Mouse (Mus musculus) CH12.LX (cell line): ENCODE data around the gene Abcd3. TPM values are rescaled to one million over a fixed set of nuclear protein-coding genes. Genes with fewer than 3 reads are reported as not detected.

Source experiments
- DNase-seq: peaks from one replicate; pipeline ENCODE4 v3.0.0-alpha.2; 2013; ENCODE audit errors: extremely low read depth
- H3K27ac ChIP-seq: 2 replicates; pipeline ENCODE4 v1.5.1; 2012; ENCODE audit warnings: low read depth, mild to moderate bottlenecking, control low read depth, moderate library complexity; ENCODE audit not compliant: insufficient read depth
- H3K27me3 ChIP-seq: replicated peaks from 2 replicates; pipeline ENCODE3; 2012; ENCODE audit warnings: inconsistent platforms
- H3K36me3 ChIP-seq, 2 experiments: replicated peaks in 1 of 2; 2 replicates each; pipeline versions ENCODE3 to v1.6.1; 2012; ENCODE audit warnings: inconsistent platforms in 1 of 2, low read length in 1 of 2, mild to moderate bottlenecking in 1 of 2, mixed read lengths in 1 of 2, moderate library complexity in 1 of 2; ENCODE audit not compliant: control insufficient read depth in 1 of 2, insufficient read depth in 1 of 2
- H3K4me1 ChIP-seq, 2 experiments: 2 replicates each; pipeline ENCODE4 v1.6.1; 2012; ENCODE audit warnings: inconsistent platforms in 1 of 2, moderate library complexity in 1 of 2; ENCODE audit not compliant: insufficient read depth in 2 of 2, control insufficient read depth in 1 of 2
- H3K4me2 ChIP-seq: 2 replicates; pipeline ENCODE4 v1.6.1; 2012; ENCODE audit warnings: low read depth, mild to moderate bottlenecking, control low read depth; ENCODE audit not compliant: poor library complexity, insufficient read depth, severe bottlenecking
- H3K4me3 ChIP-seq, 3 experiments: fragments of 150-350 bp in 1 of 3; sonication (generic) in 1 of 3; replicated peaks in 1 of 3; 2 replicates each; pipeline versions ENCODE3 to v1.5.1; 2011 to 2012; ENCODE audit warnings: low read depth in 2 of 3, low read length in 2 of 3, mild to moderate bottlenecking in 2 of 3, moderate library complexity in 2 of 3, control low read depth in 1 of 3, improper control_type of control experiment in 1 of 3, inconsistent platforms in 1 of 3, mixed read lengths in 1 of 3; ENCODE audit not compliant: poor library complexity in 1 of 3
- H3K79me2 ChIP-seq: replicated peaks from 2 replicates; pipeline ENCODE4 v1.6.1; 2012; ENCODE audit warnings: mild to moderate bottlenecking, moderate library complexity; ENCODE audit not compliant: control insufficient read depth, poor library complexity, insufficient read depth, severe bottlenecking; ENCODE audit errors: extremely low read depth
- H3K9ac ChIP-seq: 2 replicates; pipeline ENCODE4 v1.6.1; 2012; ENCODE audit warnings: low read depth, mild to moderate bottlenecking, control low read depth, moderate library complexity; ENCODE audit not compliant: insufficient read depth
- H3K9me3 ChIP-seq: replicated peaks from 2 replicates; pipeline ENCODE3; 2012; ENCODE audit warnings: low read length, inconsistent platforms, mixed read lengths
- CHD2 ChIP-seq: IDR thresholded peaks from 2 replicates; pipeline ENCODE4 v1.6.1; 2011; ENCODE audit warnings: low read length, improper control_type of control experiment
- ETS1 ChIP-seq: conservative IDR thresholded peaks from 2 replicates; pipeline ENCODE4 v1.6.1; 2012; ENCODE audit warnings: low read depth, mild to moderate bottlenecking, inconsistent platforms, low read length, improper control_type of control experiment, moderate library complexity
- HCFC1 ChIP-seq: IDR thresholded peaks from 2 replicates; pipeline ENCODE4 v1.6.1; 2012; ENCODE audit warnings: low read depth, mild to moderate bottlenecking, inconsistent platforms, low read length, improper control_type of control experiment
- IRF4 ChIP-seq: IDR thresholded peaks from 2 replicates; pipeline ENCODE4 v1.6.1; 2014; ENCODE audit warnings: low read depth, mild to moderate bottlenecking, inconsistent platforms, low read length, improper control_type of control experiment
- KAT2A ChIP-seq: IDR thresholded peaks from 2 replicates; pipeline ENCODE4 v1.6.1; 2012; ENCODE audit warnings: low read length, improper control_type of control experiment, inconsistent platforms; ENCODE audit not compliant: insufficient replicate concordance
- PAX5 ChIP-seq: IDR thresholded peaks from 2 replicates; pipeline ENCODE4 v1.6.1; 2012; ENCODE audit warnings: low read length, inconsistent platforms, mixed read lengths
- POLR2A ChIP-seq: IDR thresholded peaks from 2 replicates; pipeline ENCODE4 v1.6.1; 2011; ENCODE audit warnings: low read depth, mild to moderate bottlenecking, improper control_type of control experiment, low read length
- RAD21 ChIP-seq: IDR thresholded peaks from 2 replicates; pipeline ENCODE4 v1.6.1; 2011; ENCODE audit warnings: low read depth, mild to moderate bottlenecking, low read length, improper control_type of control experiment, moderate library complexity
- SIN3A ChIP-seq: IDR thresholded peaks from 2 replicates; pipeline ENCODE4 v1.6.1; 2012; ENCODE audit warnings: low read length, improper control_type of control experiment, inconsistent platforms
- TBP ChIP-seq: conservative IDR thresholded peaks from 2 replicates; pipeline ENCODE4 v1.6.1; 2011; ENCODE audit warnings: low read depth, low read length, improper control_type of control experiment
- ZC3H11A ChIP-seq: IDR thresholded peaks from 2 replicates; pipeline ENCODE4 v1.6.1; 2012; ENCODE audit warnings: low read depth, mild to moderate bottlenecking, inconsistent platforms, low read length, improper control_type of control experiment
- ZKSCAN1 ChIP-seq: IDR thresholded peaks from 2 replicates; pipeline ENCODE4 v1.6.1; 2012; ENCODE audit warnings: low read depth, inconsistent platforms, low read length, improper control_type of control experiment, borderline replicate concordance
- ZMIZ1 ChIP-seq: IDR thresholded peaks from 2 replicates; pipeline ENCODE4 v1.6.1; 2012; ENCODE audit warnings: low read depth, mild to moderate bottlenecking, inconsistent platforms, low read length, improper control_type of control experiment
- dilution Hi-C: fragments of 300-500 bp; cut with MboI; formaldehyde crosslinking; loops from 2 replicates; pipeline ENCODE4 v1.14.3; 2020; ENCODE audit warnings: low sequenced_read_pairs; ENCODE audit not compliant: extremely low pct_unique_long_range_greater_than_20kb, extremely low pct_ligation_motif_present
- in situ Hi-C: fragments of 300-500 bp; cut with MboI; formaldehyde crosslinking; loops from 3 replicates; pipeline ENCODE4 v1.14.3; 2019; ENCODE audit warnings: low sequenced_read_pairs, low pct_ligation_motif_present, low pct_unique_long_range_greater_than_20kb, mixed read lengths
- polyA plus RNA-seq: library from polyadenylated mRNA; unstranded; fragments of >175 nt; gene quantifications from 2 replicates; pipeline ENCODE4 v1.2.1, GENCODE M21; 2012; ENCODE audit warnings: low read depth; ENCODE audit not compliant: insufficient read length
- total RNA-seq, 2 experiments: library from RNA; depleted of rRNA; stranded (reverse); fragments of 300-350 nt in 1 of 2; fragments of >200 nt in 1 of 2; gene quantifications; 2 replicates each; pipeline ENCODE4 v1.2.3; 2012 to 2014

Gene Abcd3
- total and polyA plus RNA-seq, 3 experiments, result 53.5 to 65.9 (median 53.8) TPM

DNA sequence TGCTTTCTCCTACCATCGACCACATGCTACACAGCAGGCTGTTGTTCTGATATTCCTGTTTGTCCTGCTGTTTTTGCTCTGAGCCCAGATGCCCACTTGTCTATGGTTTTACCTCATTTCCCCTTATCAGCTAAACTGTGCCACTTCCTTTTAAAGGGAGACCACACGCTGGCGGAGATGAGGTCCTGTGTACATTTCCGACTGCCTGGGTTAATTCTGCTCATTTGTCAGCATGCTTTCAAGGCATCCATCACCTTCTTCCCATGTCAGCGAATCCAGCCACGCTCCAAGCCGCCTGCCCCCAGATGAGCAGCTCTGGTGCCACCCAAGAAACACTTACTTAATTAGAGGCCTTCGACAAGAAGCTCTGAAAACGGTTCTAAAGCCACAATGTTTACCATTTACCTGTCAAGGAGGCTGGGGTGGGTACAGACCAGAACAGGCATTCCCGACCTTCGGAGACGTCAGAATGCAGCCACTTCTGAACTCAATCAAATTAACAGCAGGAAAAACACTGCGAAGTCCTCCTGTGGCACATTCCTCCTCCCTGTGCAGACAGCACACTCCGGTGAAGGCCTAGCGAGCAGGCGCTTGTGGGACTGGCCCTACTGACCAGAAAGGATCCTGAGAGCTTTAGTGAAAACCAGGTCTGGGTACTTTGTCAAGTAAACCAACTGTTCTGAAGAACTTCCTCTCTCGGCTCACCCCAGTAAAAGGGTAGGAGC, 75.5 kb downstream of the Abcd3 start:
- peaks cover 0 to 12% of the 10 kb centered on the region in 2 experiments; a peak in 2 of 4 replicates for H3K4me1 ChIP-seq
- in situ Hi-C loops (loop anchor here (25.0 kb wide), 1 partner anchor 577 kb away; the partner anchor contains the start of gene Rwdd3), dilution Hi-C loops (no loop called here)
- no peak overlapping the region for H3K4me3 ChIP-seq
- no peak overlapping the region for H3K4me2 ChIP-seq
- no peak overlapping the region for H3K27ac ChIP-seq
- no peaks in the 10 kb centered on the region for H3K79me2 ChIP-seq
- no peaks in the 10 kb centered on the region for H3K9me3 ChIP-seq
- no peaks in the 10 kb centered on the region for H3K27me3 ChIP-seq
- DNase-seq, result no peak
- H3K36me3 ChIP-seq, result no peaks in the 10 kb centered on the region
- no peak for TF ChIP-seq PAX5
- TF ChIP-seq TBP, result no peak
- TF ChIP-seq RAD21, result no peak
- TF ChIP-seq ZMIZ1, result no peak
- no peak for TF ChIP-seq IRF4
- no peak for TF ChIP-seq ETS1
- TF ChIP-seq ZKSCAN1, result no peak
- no peak for TF ChIP-seq SIN3A
- no peak for TF ChIP-seq POLR2A
- TF ChIP-seq HCFC1, result no peak
- no peak for TF ChIP-seq ZC3H11A
- no peak overlapping the region for H3K9ac ChIP-seq

DNA sequence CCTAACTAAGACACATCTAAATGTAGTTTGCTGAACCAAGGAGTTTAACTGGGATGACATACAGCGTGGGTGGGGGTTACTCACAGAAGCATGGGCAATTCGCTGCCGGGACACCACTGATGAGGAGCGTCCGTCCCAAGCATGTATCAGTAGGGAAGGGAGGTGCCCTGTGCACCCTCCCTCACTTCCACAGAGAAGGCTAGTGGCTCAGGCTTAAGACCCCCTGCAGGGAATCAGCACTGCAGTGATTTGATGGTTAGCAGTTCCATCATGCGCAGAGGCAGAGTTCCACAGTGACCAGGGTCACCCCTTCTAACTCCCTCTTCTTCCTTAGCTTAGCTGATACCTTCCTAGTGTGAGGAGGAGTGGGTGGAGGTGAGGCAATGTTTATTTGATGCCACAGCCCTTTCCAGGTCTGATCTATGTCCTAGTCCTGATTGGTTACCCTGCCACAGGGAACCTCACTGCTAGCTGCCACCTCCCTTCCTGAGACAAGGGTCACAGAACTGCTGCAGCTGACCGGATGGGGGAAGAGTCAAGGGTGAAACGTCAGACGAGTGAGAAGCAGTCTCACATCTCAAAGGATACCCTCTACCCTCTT, 76.3 kb downstream of the Abcd3 start:
- no peak overlapping the region for H3K9ac ChIP-seq
- no peak overlapping the region for H3K27ac ChIP-seq
- H3K4me1 ChIP-seq, result peaks cover 0 to 12% of the 10 kb centered on the region in 2 experiments; a peak in 2 of 4 replicates
- in situ Hi-C loops (loop anchor here (25.0 kb wide), 1 partner anchor 577 kb away; the partner anchor contains the start of gene Rwdd3), dilution Hi-C loops (no loop called here)
- no peak overlapping the region for H3K4me3 ChIP-seq
- H3K9me3 ChIP-seq, result no peaks in the 10 kb centered on the region
- no peak for TF ChIP-seq HCFC1
- TF ChIP-seq KAT2A, result no peak
- no peak for TF ChIP-seq CHD2
- TF ChIP-seq, all 38 proteins: peak for 0
- DNase-seq, result no peak
- Histone ChIP-seq H3K79me2 (no peaks in the 10 kb centered on the region), H3K27me3 (no peaks in the 10 kb centered on the region), H3K36me3 (peaks cover 0 to 3% of the 10 kb centered on the region in 2 experiments), H3K4me2 (no peak overlapping the region)
